Mouse (Mus musculus): Measurements from ENCODE around the gene Kcnj6. TPM values are rescaled to one million over a fixed set of nuclear protein-coding genes. Genes with fewer than 3 reads are reported as not detected.

Gene Kcnj6
- polyA plus RNA-seq, 1 experiment from 2014 or later, result 0.39 TPM

DNA sequence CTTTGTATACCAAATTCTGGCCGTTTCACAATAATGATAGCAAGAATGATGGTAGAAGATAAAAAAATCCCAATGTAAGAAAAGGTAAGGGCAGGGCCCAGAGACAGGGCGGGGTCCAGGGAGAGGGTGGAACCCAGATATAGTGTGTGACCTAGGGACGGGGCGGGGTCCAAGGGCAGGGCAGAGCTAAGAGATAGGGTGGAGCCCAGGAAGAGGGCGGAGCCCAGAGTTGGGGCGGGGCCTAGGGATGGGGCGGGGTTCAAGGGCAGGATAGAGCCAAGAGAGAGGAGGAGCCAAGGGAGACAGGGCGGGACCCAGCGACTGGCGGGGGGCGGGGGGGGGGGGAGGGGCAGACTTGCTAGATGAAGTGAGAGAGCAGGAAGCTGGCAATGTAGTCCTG, 236.8 kb downstream of the Kcnj6 start:
- no peak overlapping the region for H3K27ac ChIP-seq
- no peak overlapping the region for H3K4me2 ChIP-seq
- no peak overlapping the region for H3K9ac ChIP-seq
- ATAC-seq (ENCODE audit: insufficient number of reproducible peaks, insufficient read depth, low FRiP score, low TSS enrichment, low read depth), result no peak
- peaks cover 8% of the 10 kb centered on the region; the same call in 1 of the 2 replicates for H3K4me1 ChIP-seq
- 48% methylated on average over 11 of the region's 11 CpGs for WGBS
- no peak overlapping the region for H3K4me3 ChIP-seq
- H3K36me3 ChIP-seq, result no peaks in the 10 kb centered on the region
- H3K27me3 ChIP-seq, result no peaks in the 10 kb centered on the region
- H3K9me3 ChIP-seq, result no peaks in the 10 kb centered on the region

- no peak for ATAC-seq (ENCODE audit: insufficient number of reproducible peaks, insufficient read depth, low FRiP score, low TSS enrichment, low read depth)
Observed at GRCm38 (mm10) chr16:94759761-94760160, 237.7 kb downstream of the Kcnj6 start.

DNA sequence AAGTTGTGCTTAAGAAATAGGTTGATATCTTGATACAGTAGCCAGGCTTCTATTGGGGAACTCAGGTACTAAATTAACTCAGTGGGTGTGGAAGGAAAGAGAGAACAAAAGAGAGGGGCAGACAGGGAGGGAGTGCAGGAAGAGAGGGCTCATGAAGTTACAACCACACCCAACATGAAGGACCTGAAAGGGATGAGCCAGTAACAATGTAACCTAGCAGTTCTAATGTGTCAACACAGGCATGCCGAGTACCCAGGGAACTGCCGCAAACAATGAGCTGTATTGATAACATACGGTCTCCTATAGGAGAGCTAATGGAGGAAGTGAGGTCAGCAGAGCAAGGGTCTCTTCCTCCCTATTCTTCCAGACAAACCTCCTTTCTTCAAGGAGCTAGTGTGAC, 238.9 kb downstream of the Kcnj6 start:
- no peak overlapping the region for H3K4me2 ChIP-seq
- no peaks in the 10 kb centered on the region for H3K36me3 ChIP-seq
- no peak for ATAC-seq (ENCODE audit: insufficient number of reproducible peaks, insufficient read depth, low FRiP score, low TSS enrichment, low read depth)
- H3K27me3 ChIP-seq, result no peaks in the 10 kb centered on the region
- H3K9ac ChIP-seq, result no peak overlapping the region
- no peaks in the 10 kb centered on the region for H3K9me3 ChIP-seq
- no peak overlapping the region for H3K27ac ChIP-seq
- H3K4me1 ChIP-seq, result no peaks in the 10 kb centered on the region
- H3K4me3 ChIP-seq, result no peak overlapping the region
- WGBS, result 35% methylated on average over 3 of the region's 3 CpGs

More at GRCm38 (mm10) chr16:94759761-94760160, 237.7 kb downstream of the Kcnj6 start:
- no peaks in the 10 kb centered on the region for H3K4me1 ChIP-seq
- no peaks in the 10 kb centered on the region for H3K36me3 ChIP-seq
- no peak overlapping the region for H3K9ac ChIP-seq
- no peak overlapping the region for H3K27ac ChIP-seq
- WGBS, result 76% methylated on average over 5 of the region's 5 CpGs
- H3K4me2 ChIP-seq, result no peak overlapping the region
- H3K9me3 ChIP-seq, result no peaks in the 10 kb centered on the region
- H3K4me3 ChIP-seq, result no peak overlapping the region
- H3K27me3 ChIP-seq, result no peaks in the 10 kb centered on the region

DNA sequence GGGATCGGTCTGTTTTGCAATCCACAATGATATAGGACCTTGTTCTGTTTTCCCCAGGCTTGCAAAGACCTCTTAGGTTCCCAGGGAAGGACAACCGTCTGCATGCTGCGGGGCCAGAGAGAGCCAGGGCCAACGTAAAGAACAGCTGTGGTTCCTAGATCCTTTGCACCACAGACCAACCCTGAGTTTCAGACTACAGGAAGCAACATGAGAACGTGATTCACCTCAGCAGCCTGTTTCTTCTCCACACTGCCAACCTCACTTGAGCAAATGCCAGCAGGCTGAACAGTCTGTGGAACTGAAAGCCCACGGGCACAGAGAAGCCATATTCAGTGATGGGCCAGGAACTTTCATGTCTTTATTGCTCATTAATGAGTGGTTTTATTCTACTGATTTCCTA, 241.1 kb downstream of the Kcnj6 start:
- no peaks in the 10 kb centered on the region for H3K27me3 ChIP-seq
- 65% methylated on average over 6 of the region's 6 CpGs for WGBS
- H3K4me1 ChIP-seq, result no peaks in the 10 kb centered on the region
- ATAC-seq (ENCODE audit: insufficient number of reproducible peaks, insufficient read depth, low FRiP score, low TSS enrichment, low read depth), result no peak
- H3K4me2 ChIP-seq, result no peak overlapping the region
- no peak overlapping the region for H3K4me3 ChIP-seq
- H3K9ac ChIP-seq, result no peak overlapping the region
- H3K27ac ChIP-seq, result no peak overlapping the region
- no peaks in the 10 kb centered on the region for H3K36me3 ChIP-seq
- no peaks in the 10 kb centered on the region for H3K9me3 ChIP-seq

DNA sequence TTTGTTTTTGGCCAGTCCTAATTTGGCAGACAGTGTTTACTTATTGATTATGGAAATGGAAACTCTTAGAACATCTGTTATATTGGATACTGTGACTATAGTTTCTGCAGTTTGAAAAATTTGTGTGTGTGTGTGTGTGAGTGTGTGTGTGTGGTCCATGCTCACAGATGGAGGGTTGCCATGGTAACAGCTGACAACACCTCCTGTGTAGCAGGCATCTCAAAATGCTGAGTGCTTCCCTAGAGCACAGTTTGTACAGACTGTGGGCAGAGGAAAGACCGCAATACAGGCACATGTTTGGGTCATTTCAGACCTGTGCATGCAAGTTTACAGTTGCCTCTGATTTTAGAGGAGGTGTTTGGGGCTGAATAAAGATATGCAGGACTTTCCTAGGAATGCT, 244.0 kb downstream of the Kcnj6 start:
- Histone ChIP-seq H3K4me1 (peaks cover 4% of the 10 kb centered on the region; the same call in 1 of the 2 replicates), H3K9ac (no peak overlapping the region), H3K9me3 (no peaks in the 10 kb centered on the region), H3K27me3 (no peaks in the 10 kb centered on the region), H3K36me3 (no peaks in the 10 kb centered on the region), H3K27ac (no peak overlapping the region), H3K4me2 (no peak overlapping the region), H3K4me3 (no peak overlapping the region)
- 78% methylated on average over 1 of the region's 1 CpGs for WGBS
- no peak for ATAC-seq (ENCODE audit: insufficient number of reproducible peaks, insufficient read depth, low FRiP score, low TSS enrichment, low read depth)

DNA sequence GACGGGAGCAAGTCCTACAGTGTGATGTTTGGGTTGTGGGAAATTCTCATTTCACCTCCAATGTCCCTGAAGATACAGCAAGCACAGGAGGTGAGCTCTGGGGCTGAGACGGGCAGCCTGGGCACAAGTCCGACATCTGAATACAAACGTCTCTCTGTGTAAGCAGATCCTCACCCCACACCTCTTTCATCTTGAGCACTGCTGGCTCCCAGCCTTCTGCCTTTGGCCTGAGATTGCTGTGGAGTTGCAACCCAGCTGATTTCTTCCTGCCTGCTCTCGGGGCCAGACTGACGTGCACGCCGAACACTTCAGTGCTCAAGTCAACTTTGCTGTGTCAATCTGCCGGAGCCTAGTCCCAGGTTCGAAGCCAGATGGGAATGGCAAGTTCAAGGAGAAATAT, 244.7 kb downstream of the Kcnj6 start:
- no peak overlapping the region for H3K27ac ChIP-seq
- H3K9me3 ChIP-seq, result no peaks in the 10 kb centered on the region
- 42% methylated on average over 10 of the region's 10 CpGs for WGBS
- H3K9ac ChIP-seq, result no peak overlapping the region
- H3K4me1 ChIP-seq, result peaks cover 4% of the 10 kb centered on the region; the same call in 1 of the 2 replicates
- H3K4me3 ChIP-seq, result no peak overlapping the region
- H3K4me2 ChIP-seq, result no peak overlapping the region
- no peaks in the 10 kb centered on the region for H3K36me3 ChIP-seq
- ATAC-seq (ENCODE audit: insufficient number of reproducible peaks, insufficient read depth, low FRiP score, low TSS enrichment, low read depth), result no peak
- H3K27me3 ChIP-seq, result no peaks in the 10 kb centered on the region

- H3K4me3 ChIP-seq, result no peak overlapping the region
- WGBS, result 80% methylated on average over 9 of the region's 9 CpGs
- no peaks in the 10 kb centered on the region for H3K36me3 ChIP-seq
- H3K27me3 ChIP-seq, result no peaks in the 10 kb centered on the region
- no peaks in the 10 kb centered on the region for H3K9me3 ChIP-seq
- no peak for ATAC-seq (ENCODE audit: insufficient number of reproducible peaks, insufficient read depth, low FRiP score, low TSS enrichment, low read depth)
- no peak overlapping the region for H3K27ac ChIP-seq
- no peak overlapping the region for H3K4me2 ChIP-seq
- no peak overlapping the region for H3K9ac ChIP-seq
- H3K4me1 ChIP-seq, result peaks cover 15% of the 10 kb centered on the region; the same call in 1 of the 2 replicates
Observed at GRCm38 (mm10) chr16:94745016-94745415, 252.5 kb downstream of the Kcnj6 start.

DNA sequence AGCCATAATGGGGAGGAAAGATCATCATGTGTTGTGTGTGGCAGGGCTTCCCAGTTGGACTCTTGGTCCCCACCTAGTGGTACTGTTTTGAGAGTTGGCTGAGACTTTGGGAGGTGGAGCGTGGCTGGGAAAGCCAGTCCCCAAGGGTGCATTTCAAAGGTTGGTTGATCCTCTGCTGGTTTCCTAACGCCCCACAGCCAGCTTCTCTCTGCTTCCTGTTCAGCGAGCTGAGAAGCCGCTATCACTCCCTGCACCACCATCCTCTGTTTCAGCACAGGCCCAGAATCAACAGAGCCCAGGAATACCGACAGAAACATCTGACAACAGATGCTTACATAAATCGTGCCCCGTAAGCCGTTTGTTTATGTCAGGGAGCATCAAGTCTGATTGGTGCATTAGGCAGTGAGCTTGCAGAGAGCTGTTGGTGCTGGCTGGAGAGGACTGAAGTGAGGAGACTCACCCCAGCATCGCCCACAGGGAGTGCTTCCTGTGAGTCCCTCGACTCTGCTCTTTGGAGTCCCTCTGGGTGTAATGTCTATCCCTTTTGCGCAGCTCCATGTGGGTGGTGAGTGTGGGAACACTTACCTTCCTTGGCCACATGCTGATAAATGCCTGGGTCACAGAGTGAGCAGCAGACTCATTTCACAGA, 253.5 kb downstream of the Kcnj6 start:
- no peaks in the 10 kb centered on the region for H3K36me3 ChIP-seq
- H3K9me3 ChIP-seq, result no peaks in the 10 kb centered on the region
- H3K4me2 ChIP-seq, result peak overlapping the region; percentile 56
- no peaks in the 10 kb centered on the region for H3K27me3 ChIP-seq
- H3K9ac ChIP-seq, result peak overlapping the region; percentile 54; the same call in 1 of the 2 replicates
- peak overlapping the region; percentile 34 for H3K4me3 ChIP-seq
- WGBS, result 4% methylated on average over 11 of the region's 11 CpGs
- ATAC-seq (ENCODE audit: insufficient number of reproducible peaks, insufficient read depth, low FRiP score, low TSS enrichment, low read depth), result no peak
- no peak overlapping the region for H3K27ac ChIP-seq
- peaks cover 15% of the 10 kb centered on the region; the same call in 1 of the 2 replicates for H3K4me1 ChIP-seq

- ATAC-seq (ENCODE audit: insufficient number of reproducible peaks, insufficient read depth, low FRiP score, low TSS enrichment, low read depth), result no peak
- H3K4me2 ChIP-seq, result no peak overlapping the region
- peaks cover 8% of the 10 kb centered on the region; the same call in 1 of the 2 replicates for H3K4me1 ChIP-seq
- no peaks in the 10 kb centered on the region for H3K36me3 ChIP-seq
- H3K9me3 ChIP-seq, result no peaks in the 10 kb centered on the region
- H3K9ac ChIP-seq, result no peak overlapping the region
- no peaks in the 10 kb centered on the region for H3K27me3 ChIP-seq
- H3K27ac ChIP-seq, result no peak overlapping the region
- WGBS, result 71% methylated on average over 1 of the region's 1 CpGs
- no peak overlapping the region for H3K4me3 ChIP-seq
Observed at GRCm38 (mm10) chr16:94737359-94737687, 260.2 kb downstream of the Kcnj6 start.

GRCm38 (mm10) chr16:94736462-94737358, 260.8 kb downstream of the Kcnj6 start:
- Histone ChIP-seq H3K4me2 (no peak overlapping the region), H3K4me1 (peaks cover 8% of the 10 kb centered on the region; the same call in 1 of the 2 replicates), H3K27ac (no peak overlapping the region), H3K36me3 (no peaks in the 10 kb centered on the region), H3K9me3 (no peaks in the 10 kb centered on the region), H3K9ac (no peak overlapping the region), H3K4me3 (no peak overlapping the region), H3K27me3 (no peaks in the 10 kb centered on the region)
- no peak for ATAC-seq (ENCODE audit: insufficient number of reproducible peaks, insufficient read depth, low FRiP score, low TSS enrichment, low read depth)
- WGBS, result 75% methylated on average over 8 of the region's 8 CpGs

GRCm38 (mm10) chr16:94735472-94735871, 262.0 kb downstream of the Kcnj6 start:
- no peak for ATAC-seq (ENCODE audit: insufficient number of reproducible peaks, insufficient read depth, low FRiP score, low TSS enrichment, low read depth)
- Histone ChIP-seq H3K4me3 (no peak overlapping the region), H3K9ac (no peak overlapping the region), H3K36me3 (no peaks in the 10 kb centered on the region), H3K9me3 (no peaks in the 10 kb centered on the region), H3K4me2 (no peak overlapping the region), H3K27me3 (no peaks in the 10 kb centered on the region), H3K27ac (no peak overlapping the region), H3K4me1 (peaks cover 8% of the 10 kb centered on the region; the same call in 1 of the 2 replicates)
- 67% methylated on average over 3 of the region's 3 CpGs for WGBS

- H3K9ac ChIP-seq, result no peak overlapping the region
- ATAC-seq (ENCODE audit: insufficient number of reproducible peaks, insufficient read depth, low FRiP score, low TSS enrichment, low read depth), result no peak
- no peak overlapping the region for H3K4me2 ChIP-seq
- no peak overlapping the region for H3K4me3 ChIP-seq
- H3K36me3 ChIP-seq, result no peaks in the 10 kb centered on the region
- H3K9me3 ChIP-seq, result peaks cover 4% of the 10 kb centered on the region; the same call in 1 of the 2 replicates
- H3K27ac ChIP-seq, result no peak overlapping the region
- H3K27me3 ChIP-seq, result no peaks in the 10 kb centered on the region
- 58% methylated on average over 12 of the region's 12 CpGs for WGBS
- peaks cover 5% of the 10 kb centered on the region; the same call in 1 of the 2 replicates for H3K4me1 ChIP-seq
Observed at GRCm38 (mm10) chr16:94731027-94731426, 266.5 kb downstream of the Kcnj6 start.

All from embryonic facial prominence, embryonic 13.5 days (tissue).